Mouse (Mus musculus) small intestine, adult 10 weeks (tissue): Measurements from ENCODE around the gene Cnih4. TPM values are rescaled to one million over a fixed set of nuclear protein-coding genes. Genes with fewer than 3 reads are reported as not detected.

Experiments
- polyA plus RNA-seq: library from polyadenylated mRNA; stranded (reverse); fragments of 350-450 nt; fragmentation: Illumina TruSeq; extraction: RNeasy Lipid Tissue Mini Kit (QIAGEN cat#74804); gene quantifications from one replicate; pipeline ENCODE4 v1.2.3, GENCODE M21; 2014; ENCODE audit warnings: low replicate concordance

Cnih4 gene
- polyA plus RNA-seq: 496 TPM

GRCm38 (mm10) chr1:181143950-181144836, at the start of gene Cnih4, which contains the start of gene Nvl:
Gene Cnih4 (plus strand): TSS chr1:181144693.
Gene Nvl (minus strand): TSS chr1:181144204.

GRCm38 (mm10) chr1:181211920-181212633, 67.6 kb downstream of the Cnih4 start, which contains the start of gene Wdr26:
Gene Wdr26 (minus strand): TSS chr1:181212001.

Other genes starting within 250 kb of the Cnih4 start
- gene Pycr2, start 240.4 kb upstream of the Cnih4 start, polyA plus RNA-seq: 0.63 TPM
- not detected for gene Lefty1, start 209.7 kb upstream of the Cnih4 start, polyA plus RNA-seq
- 1.8 TPM for gene Tmem63a, start 202.3 kb upstream of the Cnih4 start, polyA plus RNA-seq
- gene Ephx1, start 123.8 kb upstream of the Cnih4 start, polyA plus RNA-seq: 45.4 TPM
- 3.5 TPM for gene 9130409I23Rik, start 93.5 kb upstream of the Cnih4 start, polyA plus RNA-seq
- 22.7 TPM for gene Nvl, start 489 bp upstream of the Cnih4 start, polyA plus RNA-seq
- 101 TPM for gene Wdr26, start 67.3 kb downstream of the Cnih4 start, polyA plus RNA-seq
- gene Cnih3, start 207.9 kb downstream of the Cnih4 start, polyA plus RNA-seq: not detected